Mouse (Mus musculus): Measurements from ENCODE around the gene 4931428L18Rik. TPM values are rescaled to one million over a fixed set of nuclear protein-coding genes. Genes with fewer than 3 reads are reported as not detected.

4931428L18Rik gene
- polyA plus RNA-seq, 1 experiment, result 2.7 TPM

DNA sequence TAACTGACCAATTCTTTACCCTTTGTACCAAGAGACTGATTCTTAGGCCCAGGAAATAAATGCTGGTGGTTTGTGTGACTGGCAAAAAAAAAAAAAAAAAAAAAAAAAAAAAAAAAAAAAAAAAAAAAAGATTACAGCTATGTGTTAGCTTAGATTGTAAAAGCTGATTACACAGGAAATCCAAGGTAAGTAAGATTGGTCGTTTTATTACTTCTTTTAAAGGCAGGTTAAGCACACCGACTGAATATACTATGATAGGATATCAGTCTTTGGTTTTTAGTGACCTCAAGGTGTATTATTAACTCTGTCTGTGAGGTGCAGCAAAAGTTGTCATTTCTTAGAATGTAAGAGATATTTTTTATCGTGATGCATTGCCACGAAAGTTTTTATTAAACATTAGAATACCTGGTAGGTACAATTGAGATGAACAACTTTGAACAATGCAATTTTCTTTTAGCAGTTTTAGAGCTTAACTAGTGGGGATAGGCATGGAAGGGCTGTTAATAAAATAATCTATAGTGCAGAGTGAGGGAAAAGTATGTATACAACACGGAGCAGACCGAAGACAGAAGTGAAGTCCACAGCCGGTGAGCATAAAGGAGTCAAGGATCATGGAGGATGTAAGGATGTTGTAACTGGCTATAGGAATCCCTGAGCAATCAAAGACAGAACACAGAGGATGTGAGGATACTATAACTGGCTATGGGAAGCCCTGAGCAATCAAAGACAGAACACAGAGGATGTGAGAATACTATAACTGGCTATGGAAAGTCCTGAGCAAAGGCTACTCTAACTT lies 57.0 kb downstream of the 4931428L18Rik start:
- no peaks in the 10 kb centered on the region for H3K4me1 ChIP-seq (ENCODE audit: control insufficient read depth, insufficient read depth, insufficient read length, low read length)

DNA sequence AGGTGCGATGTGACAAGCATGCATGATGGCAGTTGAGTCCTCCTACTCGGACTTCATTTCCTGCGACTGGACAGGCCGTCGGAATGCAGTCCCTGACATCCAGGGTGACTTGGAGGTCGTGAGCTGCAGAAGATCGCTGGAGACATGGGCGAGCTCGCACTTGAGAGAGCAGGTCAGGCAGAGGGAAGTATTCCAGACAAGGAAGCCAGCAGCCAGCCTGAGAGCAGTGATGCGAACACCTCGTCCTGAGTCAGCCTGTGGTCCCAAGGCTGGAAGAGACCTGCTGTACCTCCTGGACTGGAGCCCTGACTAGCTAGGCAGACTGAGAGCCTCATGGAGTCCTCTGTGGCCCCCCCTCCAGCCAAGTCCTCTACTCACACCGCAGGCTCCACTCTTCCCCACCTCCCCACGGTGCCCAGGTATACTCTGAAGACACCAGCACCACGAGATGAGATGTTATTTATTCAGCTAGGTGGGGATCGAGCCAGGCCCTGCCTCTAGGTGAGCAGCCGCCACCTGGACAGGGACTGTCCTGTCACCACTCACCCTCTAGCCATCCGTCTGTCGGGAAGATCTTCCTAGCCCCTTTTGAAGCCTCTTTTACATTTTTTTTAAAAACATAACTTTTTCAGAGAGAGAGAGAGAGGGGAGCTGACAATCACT lies 57.8 kb downstream of the 4931428L18Rik start:
- Histone ChIP-seq H3K4me1 (ENCODE audit: control insufficient read depth, insufficient read depth, insufficient read length, low read length) (no peaks in the 10 kb centered on the region), H3K27ac (replicated peaks; ENCODE audit: low read depth, low read length) (no peak overlapping the region), H3K4me3 (ENCODE audit: insufficient read depth, low read depth, low read length) (no peak overlapping the region)

More for the DNA sequence above, 57.0 kb downstream of the 4931428L18Rik start:
- no peak overlapping the region for H3K27ac ChIP-seq (replicated peaks; ENCODE audit: low read depth, low read length)
- no peak overlapping the region for H3K4me3 ChIP-seq (ENCODE audit: insufficient read depth, low read depth, low read length)

DNA sequence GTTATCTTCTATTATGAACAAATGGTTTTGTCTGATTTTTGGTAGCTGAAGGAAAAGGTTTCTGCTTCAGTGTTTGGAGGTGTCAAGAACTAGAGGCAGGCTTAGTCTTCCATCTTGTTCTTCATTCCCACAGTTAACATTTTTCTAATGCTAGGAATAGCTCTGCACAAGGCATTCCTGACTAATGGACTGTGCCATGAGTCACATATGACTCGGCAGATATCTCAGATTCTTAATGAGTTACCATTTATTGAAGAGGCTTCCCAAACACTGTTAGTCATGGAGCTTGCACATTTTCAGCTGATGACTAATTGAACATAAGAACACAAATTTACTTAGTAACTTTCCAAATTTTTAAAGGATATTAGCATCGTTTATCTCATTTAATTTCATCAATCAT lies 65.6 kb downstream of the 4931428L18Rik start:
- Histone ChIP-seq H3K4me3 (ENCODE audit: insufficient read depth, low read depth, low read length) (no peak overlapping the region), H3K27ac (replicated peaks; ENCODE audit: low read depth, low read length) (no peak overlapping the region), H3K4me1 (ENCODE audit: control insufficient read depth, insufficient read depth, insufficient read length, low read length) (no peaks in the 10 kb centered on the region)

DNA sequence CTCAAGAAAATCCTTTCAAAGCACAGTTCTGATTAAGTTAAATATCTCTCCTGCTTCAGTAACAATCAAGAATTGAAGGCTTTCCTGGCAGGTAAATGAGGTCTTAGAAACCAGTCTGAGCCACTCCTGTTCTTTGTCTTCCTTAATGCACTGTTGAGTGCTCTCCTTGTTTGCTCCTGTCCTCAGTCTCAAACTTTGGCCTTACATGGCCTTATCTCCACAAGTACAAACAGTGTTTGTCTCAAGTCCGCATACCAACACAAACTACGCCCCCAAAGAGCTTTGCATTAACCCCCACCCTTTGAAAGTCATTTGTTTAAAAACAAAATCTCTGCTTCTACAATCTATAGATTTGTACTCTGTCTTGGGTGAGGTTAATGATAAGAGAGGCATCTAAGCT lies 66.3 kb downstream of the 4931428L18Rik start:
- no peak overlapping the region for H3K27ac ChIP-seq (replicated peaks; ENCODE audit: low read depth, low read length)
- no peaks in the 10 kb centered on the region for H3K4me1 ChIP-seq (ENCODE audit: control insufficient read depth, insufficient read depth, insufficient read length, low read length)
- no peak overlapping the region for H3K4me3 ChIP-seq (ENCODE audit: insufficient read depth, low read depth, low read length)

DNA sequence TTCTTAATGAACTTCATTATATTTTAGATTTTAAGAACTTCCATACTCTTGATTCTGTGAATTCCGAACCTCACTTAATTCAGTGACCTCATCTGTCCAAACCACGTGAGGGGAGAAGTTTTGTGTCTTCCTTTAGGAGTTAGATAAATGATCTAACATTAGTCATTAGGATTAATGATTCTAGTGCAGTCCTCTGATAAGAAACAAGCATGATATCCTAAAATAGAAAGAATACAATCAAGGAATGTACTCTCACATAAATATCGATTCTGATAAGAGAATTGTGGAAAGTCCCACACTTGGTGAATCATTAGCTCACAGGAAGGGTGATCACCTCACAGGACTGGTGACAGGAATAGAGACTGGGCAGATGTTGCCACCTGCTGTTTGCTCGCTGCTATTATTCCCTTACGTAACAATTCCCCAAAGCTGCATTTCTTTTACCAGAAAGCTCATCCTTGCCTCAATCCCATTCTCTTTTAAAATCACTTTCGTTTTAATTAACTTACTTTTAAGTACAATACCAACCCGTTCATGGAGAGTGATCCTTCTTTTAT lies 68.6 kb downstream of the 4931428L18Rik start:
- H3K4me3 ChIP-seq (ENCODE audit: insufficient read depth, low read depth, low read length), result no peak overlapping the region
- H3K27ac ChIP-seq (replicated peaks; ENCODE audit: low read depth, low read length), result no peak overlapping the region
- no peaks in the 10 kb centered on the region; the same call in 1 of the 2 replicates for H3K4me1 ChIP-seq (ENCODE audit: control insufficient read depth, insufficient read depth, insufficient read length, low read length)

DNA sequence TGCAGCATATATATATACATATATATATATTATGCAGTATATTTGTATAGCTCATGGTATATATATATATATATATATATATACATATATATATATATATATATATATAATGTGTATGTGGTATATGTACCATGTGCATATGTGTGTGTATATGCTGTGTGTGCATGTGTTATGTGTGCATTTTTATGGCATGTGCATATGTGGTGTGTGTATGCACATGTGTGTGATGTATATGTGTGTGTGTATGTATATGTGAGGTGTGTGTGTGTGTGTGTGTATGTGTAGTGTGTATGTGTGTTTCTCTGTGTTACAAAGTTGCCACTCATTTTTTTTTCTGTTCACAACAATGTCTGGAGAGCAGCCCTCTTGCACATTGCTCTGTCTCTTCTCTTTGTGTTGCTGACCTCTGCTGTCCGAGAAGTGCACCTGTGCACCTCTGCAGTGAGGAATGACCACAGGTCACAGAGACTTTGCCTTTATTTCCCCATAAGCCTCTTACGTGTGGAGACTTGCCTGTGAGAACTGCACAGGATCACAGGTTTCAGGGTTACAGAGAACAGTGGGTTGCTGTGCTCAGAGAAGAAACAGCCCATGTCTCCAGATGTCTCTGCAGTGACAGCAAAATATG lies 69.6 kb downstream of the 4931428L18Rik start:
- Histone ChIP-seq H3K4me1 (ENCODE audit: control insufficient read depth, insufficient read depth, insufficient read length, low read length) (no peaks in the 10 kb centered on the region; the same call in 1 of the 2 replicates), H3K27ac (replicated peaks; ENCODE audit: low read depth, low read length) (no peak overlapping the region), H3K4me3 (ENCODE audit: insufficient read depth, low read depth, low read length) (no peak overlapping the region)

DNA sequence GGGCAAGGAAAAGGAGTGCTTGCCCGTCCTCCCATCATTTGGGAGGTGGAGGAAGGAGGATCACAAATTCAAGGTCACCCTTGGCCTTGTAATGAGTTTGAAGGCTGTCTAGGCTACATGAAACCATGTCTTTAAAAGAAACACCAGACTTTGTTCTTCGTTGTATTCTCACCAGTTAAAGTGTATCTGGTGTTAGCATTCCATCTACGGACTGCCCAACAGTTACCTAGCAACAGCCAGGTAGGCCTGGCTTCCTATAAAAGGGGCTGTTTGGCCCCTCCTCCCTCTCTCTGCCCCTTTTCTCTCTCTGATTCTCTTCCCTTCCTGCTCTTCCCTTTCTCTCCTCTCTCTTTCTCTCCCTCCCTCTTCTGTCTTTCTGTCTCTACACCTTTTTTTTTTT lies 71.9 kb downstream of the 4931428L18Rik start:
- Histone ChIP-seq H3K27ac (replicated peaks; ENCODE audit: low read depth, low read length) (peak overlapping the region; percentile 35; the same call in 1 of the 2 replicates), H3K4me1 (ENCODE audit: control insufficient read depth, insufficient read depth, insufficient read length, low read length) (no peaks in the 10 kb centered on the region; the same call in 1 of the 2 replicates), H3K4me3 (ENCODE audit: insufficient read depth, low read depth, low read length) (no peak overlapping the region)

DNA sequence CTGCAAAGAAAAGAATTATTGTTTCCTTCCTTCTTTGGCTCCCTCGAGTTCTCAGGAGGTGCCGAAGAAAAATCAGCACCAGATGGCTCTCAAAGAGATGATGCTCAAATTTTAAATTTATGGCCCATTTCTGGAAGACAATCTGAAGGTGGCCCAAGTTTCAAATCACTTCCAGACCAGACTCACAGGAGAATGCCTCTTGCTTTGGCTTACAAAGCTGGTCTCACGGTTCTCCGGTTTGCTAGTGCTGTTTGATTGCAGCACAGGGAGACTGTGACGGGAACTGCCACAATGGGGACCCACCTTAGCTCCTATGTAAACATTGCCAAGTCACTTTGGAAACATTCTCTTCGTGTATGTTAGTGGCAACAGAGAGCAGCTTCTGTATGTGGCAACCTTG lies 72.8 kb downstream of the 4931428L18Rik start:
- H3K4me3 ChIP-seq (ENCODE audit: insufficient read depth, low read depth, low read length), result no peak overlapping the region
- no peaks in the 10 kb centered on the region; the same call in 1 of the 2 replicates for H3K4me1 ChIP-seq (ENCODE audit: control insufficient read depth, insufficient read depth, insufficient read length, low read length)
- H3K27ac ChIP-seq (replicated peaks; ENCODE audit: low read depth, low read length), result peak overlapping the region; percentile 29; the same call in 1 of the 2 replicates

DNA sequence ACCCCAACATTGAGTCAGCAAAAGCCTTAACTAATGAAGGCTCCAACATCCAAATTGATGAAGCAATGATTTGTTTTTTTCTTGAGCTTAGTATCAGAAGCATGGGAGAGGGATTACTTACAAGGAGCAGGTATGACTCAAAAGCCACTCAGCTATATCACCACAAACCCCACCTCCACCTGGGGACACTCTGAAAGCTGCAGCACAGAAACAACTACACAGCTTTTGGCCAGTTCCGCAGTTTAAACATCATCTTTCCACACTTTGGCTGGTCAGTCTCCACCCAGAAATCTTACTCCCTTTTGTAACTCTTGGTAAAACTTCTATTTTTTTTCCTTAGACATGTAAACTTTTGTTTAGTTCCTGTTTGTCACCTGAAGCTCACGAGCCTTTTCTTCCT lies 78.9 kb downstream of the 4931428L18Rik start:
- Histone ChIP-seq H3K4me1 (ENCODE audit: control insufficient read depth, insufficient read depth, insufficient read length, low read length) (no peaks in the 10 kb centered on the region), H3K4me3 (ENCODE audit: insufficient read depth, low read depth, low read length) (no peak overlapping the region), H3K27ac (replicated peaks; ENCODE audit: low read depth, low read length) (no peak overlapping the region)

DNA sequence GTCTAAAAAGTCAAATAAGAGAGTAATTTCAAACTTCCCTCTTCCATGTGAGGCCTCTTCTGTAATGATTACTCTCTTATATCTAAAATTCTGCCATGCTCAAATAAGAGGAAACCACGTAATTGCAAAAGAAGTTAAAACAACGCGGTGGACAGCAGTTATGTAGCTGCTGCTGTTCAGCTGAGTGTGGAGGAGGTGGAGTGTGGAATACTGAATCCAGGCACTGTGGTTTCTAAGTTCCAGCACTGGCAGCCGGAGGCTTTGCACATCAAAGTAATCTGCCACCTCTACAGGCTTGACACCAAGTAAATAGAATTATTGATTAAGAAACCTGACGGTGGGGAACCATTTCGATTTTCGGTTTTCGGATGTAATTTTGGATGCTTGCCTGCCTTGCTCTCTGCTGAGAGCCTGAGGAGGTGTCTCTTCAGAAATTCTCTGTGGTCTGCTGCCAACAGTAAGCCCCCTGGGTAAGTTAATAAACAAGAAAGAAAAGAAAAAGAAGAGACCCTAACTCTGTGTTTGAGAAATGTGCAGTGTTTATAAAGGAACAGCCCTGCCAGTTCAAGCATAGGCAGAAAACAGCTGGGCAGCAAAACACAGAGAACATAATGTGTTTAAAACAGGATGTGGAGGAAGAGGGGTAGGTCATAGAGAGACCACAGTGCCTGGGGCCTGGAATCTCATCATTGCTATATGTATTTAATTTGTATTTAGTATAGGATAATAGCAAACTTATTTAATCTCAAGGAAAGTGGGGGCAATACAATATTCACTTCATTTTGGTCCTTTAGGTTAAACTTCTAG lies 80.0 kb downstream of the 4931428L18Rik start:
- Histone ChIP-seq H3K4me3 (ENCODE audit: insufficient read depth, low read depth, low read length) (no peak overlapping the region), H3K27ac (replicated peaks; ENCODE audit: low read depth, low read length) (no peak overlapping the region), H3K4me1 (ENCODE audit: control insufficient read depth, insufficient read depth, insufficient read length, low read length) (no peaks in the 10 kb centered on the region)

DNA sequence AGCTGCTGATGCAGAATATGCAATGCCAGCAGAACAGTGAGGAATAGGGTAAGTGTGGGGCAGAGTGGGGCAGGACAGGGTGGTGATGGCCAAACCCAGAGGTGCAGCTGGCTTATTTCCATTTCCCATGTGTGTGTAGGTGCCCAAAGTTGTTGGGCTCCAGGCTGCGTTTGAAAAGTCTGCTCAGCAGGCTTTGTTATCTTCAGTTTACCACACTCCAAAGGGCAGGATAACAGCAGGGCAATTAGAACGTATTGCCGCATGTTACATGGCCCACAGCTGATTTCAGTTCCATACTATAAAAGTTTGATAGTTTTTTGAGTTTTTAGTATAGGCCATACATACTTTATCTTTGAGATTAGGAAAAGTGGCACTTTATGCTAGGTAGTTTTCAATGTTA lies 84.1 kb downstream of the 4931428L18Rik start:
- Histone ChIP-seq H3K4me3 (ENCODE audit: insufficient read depth, low read depth, low read length) (no peak overlapping the region), H3K4me1 (ENCODE audit: control insufficient read depth, insufficient read depth, insufficient read length, low read length) (no peaks in the 10 kb centered on the region), H3K27ac (replicated peaks; ENCODE audit: low read depth, low read length) (no peak overlapping the region)

DNA sequence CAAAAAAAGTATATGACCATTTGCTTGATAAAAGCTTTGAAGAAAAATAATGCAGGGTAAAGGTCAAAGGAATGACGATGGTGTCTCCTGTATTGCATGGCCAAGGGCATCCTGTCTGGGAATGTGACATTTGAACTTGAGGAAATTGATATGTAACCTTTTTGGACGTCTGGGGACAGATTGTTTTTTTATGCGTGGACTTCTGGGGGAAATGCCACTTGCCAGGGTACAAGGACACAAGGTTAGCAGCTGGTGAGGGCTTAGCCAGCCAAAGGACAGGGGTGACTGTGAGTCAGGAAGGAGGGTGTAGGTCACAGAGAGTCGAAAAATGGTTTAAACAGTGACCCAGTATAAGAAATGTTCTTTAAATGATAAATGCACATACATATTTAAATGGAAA lies 109.0 kb downstream of the 4931428L18Rik start:
- H3K4me3 ChIP-seq (ENCODE audit: insufficient read depth, low read depth, low read length), result no peak overlapping the region
- peak overlapping the region; percentile 83 for H3K27ac ChIP-seq (replicated peaks; ENCODE audit: low read depth, low read length)

DNA sequence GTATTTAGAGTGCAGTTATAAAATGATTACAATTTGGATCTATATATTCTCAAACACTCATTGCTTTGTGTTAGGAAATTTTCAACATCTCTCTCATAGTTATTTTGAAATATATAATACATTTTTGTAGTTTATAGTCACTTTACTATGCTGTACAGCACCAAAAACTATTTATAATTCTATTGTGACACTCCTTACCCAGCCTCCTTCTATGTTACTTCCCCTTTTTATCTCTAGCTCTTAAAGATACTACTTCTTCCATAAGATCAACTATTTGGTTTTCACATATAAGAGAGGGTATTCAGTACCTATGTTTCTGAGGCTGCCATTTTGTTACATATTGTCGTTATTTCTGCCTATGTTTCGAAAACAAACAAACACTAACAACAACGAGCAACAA lies 114.5 kb downstream of the 4931428L18Rik start:
- no peak overlapping the region for H3K4me3 ChIP-seq (ENCODE audit: insufficient read depth, low read depth, low read length)
- H3K27ac ChIP-seq (replicated peaks; ENCODE audit: low read depth, low read length), result no peak overlapping the region
- H3K4me1 ChIP-seq (ENCODE audit: control insufficient read depth, insufficient read depth, insufficient read length, low read length), result peaks cover under 1% of the 10 kb centered on the region; the same call in 1 of the 2 replicates

More for the DNA sequence above, 109.0 kb downstream of the 4931428L18Rik start:
- 0 out of 2 replicates have a peak, but pooled peaks cover 3% of the 10 kb centered on the region for H3K4me1 ChIP-seq (ENCODE audit: control insufficient read depth, insufficient read depth, insufficient read length, low read length)

DNA sequence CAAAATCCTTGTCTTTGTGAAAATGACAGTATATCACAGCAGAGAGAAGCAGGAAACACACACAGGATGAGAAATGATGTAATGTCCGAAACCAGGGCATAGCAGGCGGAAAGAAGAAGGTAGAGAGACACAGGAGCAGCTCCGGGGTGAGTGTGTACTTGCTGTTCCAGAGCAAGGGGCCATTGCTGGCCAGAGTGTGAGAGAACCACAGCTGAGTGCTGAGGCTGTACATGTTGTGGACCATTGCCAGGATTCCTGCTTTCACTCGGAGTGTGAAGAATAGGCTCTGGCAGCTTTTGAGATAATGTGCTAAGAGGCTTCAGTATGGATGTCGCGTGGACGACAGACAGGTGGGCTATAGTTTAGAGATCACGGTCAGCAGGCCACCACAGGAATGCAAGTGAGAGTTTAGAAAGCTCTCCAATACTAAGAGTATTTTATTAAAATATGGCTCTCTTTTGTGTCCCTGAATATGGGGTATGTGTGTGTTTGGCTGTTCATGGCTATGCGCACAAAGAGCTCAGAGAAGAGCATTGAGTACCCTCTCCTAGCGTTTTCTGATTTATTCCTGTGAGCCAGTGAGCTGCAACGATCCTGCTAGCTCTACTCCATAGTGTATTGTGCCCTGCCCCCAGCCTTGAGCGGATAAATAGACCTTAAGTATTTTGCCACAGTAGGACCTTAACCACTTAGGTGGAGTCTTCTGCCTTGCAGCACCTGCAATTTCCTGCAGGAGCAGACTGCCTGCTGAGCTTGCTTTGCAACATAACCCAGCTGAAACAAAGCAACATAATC lies 119.4 kb downstream of the 4931428L18Rik start:
- Histone ChIP-seq H3K4me1 (ENCODE audit: control insufficient read depth, insufficient read depth, insufficient read length, low read length) (peaks cover 6% of the 10 kb centered on the region), H3K4me3 (ENCODE audit: insufficient read depth, low read depth, low read length) (no peak overlapping the region), H3K27ac (replicated peaks; ENCODE audit: low read depth, low read length) (peak overlapping the region; percentile 54)
